Mouse (Mus musculus): ENCODE data around the gene Olfr44.

The Olfr44 gene

GRCm38 (mm10) chr9:39493895-39494294 lies at the start of gene Olfr44:
Gene Olfr44, minus strand, starts transcription at chr9:39493995.
- in situ Hi-C loops (cut with MboI; ENCODE audit: unreplicated experiment in 2 of 2), result no loop called here

- in situ Hi-C loops (cut with MboI; ENCODE audit: unreplicated experiment in 2 of 2), result loop anchor here in 1 of 2 experiments (25.0 kb wide), 2 partner anchors 964 to 1089 kb away; no protein-coding TSS in a partner anchor
Observed at GRCm38 (mm10) chr9:39523616-39524285, 30.0 kb upstream of the Olfr44 start.

GRCm38 (mm10) chr9:39518595-39518994 lies 24.8 kb upstream of the Olfr44 start:
- in situ Hi-C loops (cut with MboI; ENCODE audit: unreplicated experiment in 2 of 2), result loop anchor here in 1 of 2 experiments (10.0 to 25.0 kb wide), 3 partner anchors 706 to 1094 kb away; no protein-coding TSS in a partner anchor

GRCm38 (mm10) chr9:39515531-39515930 lies 21.7 kb upstream of the Olfr44 start, which contains the start of gene Olfr957:
Gene Olfr957, minus strand, starts transcription at chr9:39515809.
- in situ Hi-C loops (cut with MboI; ENCODE audit: unreplicated experiment in 2 of 2), result loop anchor here in 1 of 2 experiments (10.0 to 25.0 kb wide), 3 partner anchors 709 to 1097 kb away; no protein-coding TSS in a partner anchor

- in situ Hi-C loops (cut with MboI; ENCODE audit: unreplicated experiment in 2 of 2), result loop anchor here in 1 of 2 experiments (25.0 kb wide), 2 partner anchors 978 to 1103 kb away; no protein-coding TSS in a partner anchor
Observed at GRCm38 (mm10) chr9:39509412-39509811, 15.6 kb upstream of the Olfr44 start.

- in situ Hi-C loops (cut with MboI; ENCODE audit: unreplicated experiment in 2 of 2), result loop anchor here in 1 of 2 experiments (25.0 kb wide), 2 partner anchors 978 to 1103 kb away; no protein-coding TSS in a partner anchor
Observed at GRCm38 (mm10) chr9:39508998-39509397, 15.2 kb upstream of the Olfr44 start.

GRCm38 (mm10) chr9:39471844-39472243 lies 22.0 kb downstream of the Olfr44 start, which contains the start of gene Olfr955:
Gene Olfr955, minus strand, starts transcription at chr9:39471944.
- in situ Hi-C loops (cut with MboI; ENCODE audit: unreplicated experiment in 2 of 2), result no loop called here

- in situ Hi-C loops (cut with MboI; ENCODE audit: unreplicated experiment in 2 of 2), result no loop called here
Observed at GRCm38 (mm10) chr9:39456401-39456800, 37.4 kb downstream of the Olfr44 start, which contains the start of gene Olfr954. Gene Olfr954, plus strand, starts transcription at chr9:39456701.
